Mouse (Mus musculus) brown adipose tissue, adult 24 weeks (tissue): ENCODE results near the gene Gm11437. TPM values are rescaled to one million over a fixed set of nuclear protein-coding genes. Genes with fewer than 3 reads are reported as not detected.

ENCODE experiments used
- H3K27ac ChIP-seq: fragments of 200-500 bp; replicated peaks from 2 replicates; pipeline ENCODE4 v1.5.1; 2012; ENCODE audit warnings: low read depth, mild to moderate bottlenecking, low read length
- H3K4me1 ChIP-seq: fragments of 200-500 bp; 2 replicates; pipeline ENCODE4 v1.6.1; 2012; ENCODE audit warnings: low read length, mixed read lengths; ENCODE audit not compliant: control insufficient read depth, insufficient read depth, insufficient read length
- H3K4me3 ChIP-seq: fragments of 200-500 bp; 2 replicates; pipeline ENCODE4 v1.5.1; 2012; ENCODE audit warnings: low read depth, mild to moderate bottlenecking, low read length, moderate library complexity; ENCODE audit not compliant: insufficient read depth
- polyA plus RNA-seq: library from polyadenylated mRNA; stranded (reverse); fragments of >200 nt; gene quantifications from 2 replicates; pipeline ENCODE4 v1.2.4, GENCODE M21; 2012; ENCODE audit not compliant: missing spikeins, insufficient read depth, insufficient read length

The Gm11437 gene
- polyA plus RNA-seq, 1 experiment, result not detected

DNA sequence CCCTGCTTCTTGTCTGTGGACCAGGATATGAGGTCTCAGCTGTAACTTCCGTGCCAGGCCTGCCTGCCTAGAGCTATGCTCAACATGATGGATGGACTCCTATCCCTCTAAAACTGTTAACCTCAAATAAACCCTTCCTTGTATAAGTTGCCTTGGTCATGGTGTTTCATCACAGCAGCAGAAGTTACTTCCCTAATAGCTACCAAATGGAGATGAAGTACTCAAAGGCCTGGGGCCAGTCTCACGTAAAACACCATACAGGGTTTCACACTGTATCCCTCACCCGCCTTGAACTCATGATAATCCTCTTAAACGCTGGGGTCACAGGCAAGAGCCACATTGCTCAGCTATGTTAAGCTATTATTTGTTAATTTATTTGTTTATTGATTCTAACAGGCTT is 49.8 kb downstream of the Gm11437 start:
- no peak overlapping the region for H3K4me3 ChIP-seq
- peaks cover 3% of the 10 kb centered on the region; the same call in 1 of the 2 replicates for H3K4me1 ChIP-seq
- no peak overlapping the region for H3K27ac ChIP-seq

DNA sequence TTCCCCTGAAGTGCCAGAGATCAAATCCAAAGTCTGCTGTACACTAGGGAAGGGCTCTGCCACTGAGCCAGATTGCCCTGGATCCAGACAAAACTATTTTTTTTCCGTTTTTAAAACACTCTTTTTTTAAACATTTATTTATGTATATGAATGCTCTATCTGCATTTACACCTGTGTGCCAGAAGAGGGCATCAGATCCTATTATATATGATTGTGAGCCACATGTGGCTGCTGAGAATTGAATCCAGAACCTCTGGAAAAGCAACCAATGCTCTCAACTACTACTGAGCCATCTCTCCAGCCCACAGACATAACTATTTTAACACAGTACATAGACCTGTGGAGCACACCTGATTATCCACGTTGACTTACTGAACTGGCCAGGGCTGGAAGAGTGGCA is 51.1 kb downstream of the Gm11437 start:
- Histone ChIP-seq H3K4me3 (no peak overlapping the region), H3K4me1 (peaks cover under 1% of the 10 kb centered on the region; the same call in 1 of the 2 replicates), H3K27ac (no peak overlapping the region)

DNA sequence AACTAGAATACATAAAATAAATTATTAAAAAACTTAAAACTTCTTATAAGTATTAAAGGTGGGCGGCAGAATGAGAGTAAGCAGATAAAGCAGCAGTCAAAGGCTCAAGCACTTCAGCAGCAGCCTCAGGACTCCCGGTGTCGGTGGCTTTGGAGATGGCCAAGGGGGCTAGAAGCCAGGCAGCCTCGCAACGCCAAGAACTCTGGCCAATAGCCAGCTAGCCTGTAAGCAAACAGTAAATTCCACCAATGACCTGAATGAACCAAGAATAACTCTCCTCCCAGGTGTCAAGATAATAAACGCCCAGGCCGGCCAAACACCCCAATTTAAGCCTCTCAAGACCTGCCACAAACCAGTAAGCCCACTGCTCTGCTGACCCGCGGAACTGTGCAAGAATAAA is 51.6 kb downstream of the Gm11437 start:
- Histone ChIP-seq H3K27ac (no peak overlapping the region), H3K4me3 (no peak overlapping the region), H3K4me1 (no peaks in the 10 kb centered on the region)

DNA sequence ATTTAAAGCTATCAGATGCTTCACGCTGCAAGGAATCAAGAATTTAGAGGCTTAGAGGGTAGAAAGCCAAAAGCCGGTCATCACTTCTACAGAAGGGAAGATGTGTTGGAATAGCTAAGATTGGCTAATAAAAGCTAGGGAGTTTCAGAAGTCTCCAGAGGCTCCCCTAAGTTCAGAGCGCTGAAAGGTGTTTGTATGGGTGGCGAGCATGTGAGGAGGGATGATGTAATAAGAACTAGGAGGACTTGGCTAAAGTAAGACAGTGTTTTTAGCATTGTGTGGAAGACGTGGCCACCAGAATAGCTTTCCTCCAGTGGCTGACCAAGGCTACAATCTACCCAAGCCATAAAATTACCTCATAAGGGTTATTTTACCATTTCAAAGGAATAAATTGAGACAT is 53.7 kb downstream of the Gm11437 start:
- Histone ChIP-seq H3K4me1 (no peaks in the 10 kb centered on the region), H3K4me3 (no peak overlapping the region), H3K27ac (no peak overlapping the region)

- Histone ChIP-seq H3K4me3 (no peak overlapping the region), H3K27ac (no peak overlapping the region), H3K4me1 (no peaks in the 10 kb centered on the region)
Measured at GRCm38 (mm10) chr11:84107137-84107536, 60.1 kb downstream of the Gm11437 start.

- Histone ChIP-seq H3K27ac (no peak overlapping the region), H3K4me3 (no peak overlapping the region), H3K4me1 (no peaks in the 10 kb centered on the region)
Measured at GRCm38 (mm10) chr11:84104036-84104435, 63.2 kb downstream of the Gm11437 start.

- Histone ChIP-seq H3K4me3 (no peak overlapping the region), H3K27ac (no peak overlapping the region), H3K4me1 (no peaks in the 10 kb centered on the region)
Measured at GRCm38 (mm10) chr11:84101182-84101581, 66.1 kb downstream of the Gm11437 start.

Other genes starting within 250 kb of the Gm11437 start
- 13.7 and 15.9 TPM in 2 replicates for gene Ddx52, start 225.4 kb downstream of the Gm11437 start, polyA plus RNA-seq
- 13.4 and 20.3 TPM in 2 replicates for gene Synrg, start 203.0 kb downstream of the Gm11437 start, polyA plus RNA-seq
- 6.8 and 8.1 TPM in 2 replicates for gene Dusp14, start 98.2 kb downstream of the Gm11437 start, polyA plus RNA-seq
- 5.4 and 5.5 TPM in 2 replicates for gene Tada2a, start 37.9 kb downstream of the Gm11437 start, polyA plus RNA-seq
- 941 and 1,135 TPM in 2 replicates for gene Acaca, start 37.8 kb downstream of the Gm11437 start, polyA plus RNA-seq